Mouse (Mus musculus): ENCODE measurements around the gene Ahnak2.
A peak's percentile ranks its signal among the peaks of the same experiment; 100 is the strongest.

Gene Ahnak2

DNA sequence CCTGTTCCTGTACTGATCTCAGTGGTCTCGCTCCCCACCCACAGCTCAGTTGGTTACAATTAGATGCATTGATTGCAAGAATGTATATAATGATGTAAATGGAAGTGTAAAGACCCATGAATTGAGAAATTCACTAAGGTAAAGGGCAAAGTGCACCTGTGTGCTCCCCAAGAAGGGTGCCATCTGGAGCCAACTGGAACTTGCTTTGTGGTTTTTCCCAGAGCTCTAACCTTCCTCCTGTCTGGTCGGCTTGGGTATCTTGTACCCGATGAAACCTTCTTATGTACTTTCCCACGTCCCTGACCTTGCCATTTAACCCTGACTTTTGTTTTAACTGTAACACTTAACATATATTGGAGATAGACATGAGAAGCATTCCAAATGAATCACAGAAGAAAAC, 46.6 kb downstream of the Ahnak2 start:
- no peak for DNase-seq

DNA sequence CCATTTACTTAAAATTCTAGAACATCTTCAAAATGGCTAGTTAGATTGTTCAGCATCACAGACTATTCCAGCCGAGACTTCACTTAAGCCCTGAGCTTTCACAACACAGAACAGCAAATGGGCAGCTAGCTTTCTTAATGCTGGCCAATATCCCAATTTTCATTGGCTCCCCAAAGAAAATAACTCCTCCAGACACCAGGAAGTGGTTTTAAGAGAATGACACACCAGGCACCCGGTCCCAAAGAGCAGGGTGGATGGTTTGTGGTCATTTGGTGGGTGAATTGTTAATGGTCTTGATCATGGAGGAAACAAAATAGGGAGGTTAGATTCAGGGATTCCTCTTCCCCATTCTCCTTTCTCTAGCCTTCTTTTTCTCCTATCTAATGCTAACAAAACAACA, 50.1 kb downstream of the Ahnak2 start:
- DNase-seq = no peak

GRCm38 (mm10) chr12:112750976-112751375, 51.5 kb downstream of the Ahnak2 start:
- no peak for DNase-seq

DNA sequence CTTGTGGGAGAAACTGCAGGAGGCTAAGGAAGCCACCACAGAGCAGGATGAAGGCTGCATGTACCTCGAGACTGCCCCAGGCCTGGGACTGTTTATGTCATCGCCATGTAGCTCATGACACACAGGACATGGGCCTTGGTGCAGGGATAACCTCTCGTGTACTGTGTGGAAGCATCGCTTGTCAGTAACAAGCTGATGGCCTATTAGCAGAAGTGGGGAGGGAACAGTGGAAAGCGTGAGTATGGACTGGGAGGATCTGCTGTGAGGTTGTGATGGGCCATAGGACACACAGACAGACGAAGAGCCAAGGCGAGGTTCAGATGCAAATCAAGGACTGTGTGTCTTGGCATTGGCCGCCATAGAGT, 54.9 kb downstream of the Ahnak2 start:
- no peak for DNase-seq

GRCm38 (mm10) chr12:112746808-112747605, 55.5 kb downstream of the Ahnak2 start:
- peak; percentile 68 for DNase-seq

DNA sequence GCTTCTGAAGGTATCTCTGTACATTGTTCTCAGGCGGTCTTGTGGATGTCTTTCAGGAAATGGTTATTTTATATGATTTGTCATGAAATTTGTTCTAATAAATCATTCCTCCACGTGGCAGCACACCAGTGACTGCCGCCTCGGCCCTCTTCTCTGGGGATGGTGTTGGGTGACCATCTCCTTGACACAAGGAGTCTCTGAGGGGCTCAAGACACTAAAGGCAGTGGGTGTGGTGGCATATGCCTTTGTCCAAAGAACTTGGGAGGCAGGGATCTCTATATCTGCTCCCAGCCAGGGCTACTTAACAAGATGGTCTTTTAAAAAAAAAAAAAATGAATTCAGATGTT, 56.0 kb downstream of the Ahnak2 start:
- DNase-seq = no peak

DNA sequence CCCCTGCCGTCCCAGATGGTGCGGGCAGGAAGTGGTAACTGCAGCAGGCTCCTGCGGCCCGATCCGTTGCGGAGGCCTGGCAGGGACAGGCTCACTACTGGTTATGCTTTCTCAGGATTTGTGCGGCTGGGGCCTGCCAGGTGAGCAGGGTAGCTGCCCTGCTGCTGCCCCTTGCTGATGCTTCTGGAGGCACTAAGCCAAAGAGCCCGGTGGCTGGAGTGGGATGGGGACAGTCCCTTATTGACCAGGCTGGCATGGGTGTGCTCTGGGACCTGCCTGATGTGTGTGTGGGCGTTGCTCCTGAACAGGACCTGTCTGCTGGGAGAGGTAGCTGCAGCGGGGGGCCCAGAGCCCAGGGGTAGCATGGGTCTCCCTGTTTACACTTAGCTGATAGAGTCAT, 56.7 kb downstream of the Ahnak2 start:
- peak; percentile 45 for DNase-seq

- DNase-seq = no peak
Measured at GRCm38 (mm10) chr12:112744891-112745580, 57.4 kb downstream of the Ahnak2 start.

- DNase-seq = no peak
Measured at GRCm38 (mm10) chr12:112744211-112744610, 58.2 kb downstream of the Ahnak2 start.

- peak; percentile 90 for DNase-seq
Measured at GRCm38 (mm10) chr12:112743168-112743975, 59.1 kb downstream of the Ahnak2 start.

- DNase-seq = no peak
Measured at GRCm38 (mm10) chr12:112742768-112743167, 59.7 kb downstream of the Ahnak2 start.

- no peak for DNase-seq
Measured at GRCm38 (mm10) chr12:112739023-112739568, 63.4 kb downstream of the Ahnak2 start.

- DNase-seq = no peak
Measured at GRCm38 (mm10) chr12:112738281-112739022, 64.0 kb downstream of the Ahnak2 start.

GRCm38 (mm10) chr12:112737761-112738160, 64.7 kb downstream of the Ahnak2 start:
- no peak for DNase-seq

DNA sequence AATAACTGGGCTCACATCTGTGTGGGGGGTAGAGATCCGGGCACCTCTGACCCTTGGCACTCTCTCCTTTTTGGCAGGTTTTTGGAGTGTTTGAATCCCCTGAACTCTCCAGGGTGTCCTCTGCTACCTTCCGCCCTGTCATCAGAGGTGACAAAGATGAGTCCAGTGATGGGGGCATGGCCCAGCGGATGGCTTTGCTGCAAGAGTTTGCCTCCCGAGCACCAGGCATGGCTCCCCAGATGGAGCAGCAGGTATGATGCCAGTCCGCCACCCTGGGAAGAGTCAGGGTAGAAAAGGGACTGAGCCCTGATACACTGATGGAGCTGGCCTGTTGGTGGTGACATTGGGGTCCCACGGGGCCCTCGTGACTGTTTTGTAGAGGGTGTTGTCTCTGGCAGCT, 65.4 kb downstream of the Ahnak2 start:
- DNase-seq = no peak

- DNase-seq = no peak
Measured at GRCm38 (mm10) chr12:112736636-112736925, 65.9 kb downstream of the Ahnak2 start.

DNA sequence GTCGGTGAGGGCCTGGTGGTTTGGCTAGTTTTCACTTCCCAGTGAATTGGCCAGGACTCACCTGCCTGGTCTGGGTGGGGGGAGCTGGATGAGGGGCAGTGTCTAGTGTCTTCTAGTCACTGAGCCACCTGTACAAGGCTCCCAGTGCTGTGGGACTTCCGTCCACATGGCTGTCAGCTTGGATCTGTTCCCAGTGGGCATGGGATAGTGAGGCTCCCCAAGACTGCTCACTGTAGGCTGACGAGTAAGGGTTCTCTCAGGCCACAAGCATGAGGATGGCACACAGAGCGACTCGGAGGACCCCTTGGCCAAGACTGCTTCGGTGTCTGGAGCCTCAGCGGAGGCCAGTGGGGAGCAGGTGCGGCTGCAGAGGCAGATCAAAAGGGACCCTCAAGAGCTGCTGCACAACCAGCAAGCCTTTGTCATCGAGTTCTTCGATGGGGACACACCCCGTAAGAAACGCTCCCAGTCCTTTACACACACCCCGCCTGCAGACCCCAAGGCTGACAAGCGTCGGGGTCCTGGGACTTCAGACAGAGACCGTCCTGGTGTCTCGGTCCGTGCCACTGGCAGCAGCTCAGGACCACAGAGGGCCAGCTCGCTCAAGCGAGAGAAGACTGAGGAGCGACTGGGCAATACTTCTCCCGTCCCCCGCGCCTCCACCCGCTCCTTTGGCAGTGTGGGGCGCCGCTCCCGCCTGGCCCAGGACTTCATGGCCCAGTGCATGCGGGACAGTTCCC, 66.4 kb downstream of the Ahnak2 start:
- DNase-seq = no peak

GRCm38 (mm10) chr12:112734881-112735655, 67.4 kb downstream of the Ahnak2 start:
- DNase-seq = no peak

DNA sequence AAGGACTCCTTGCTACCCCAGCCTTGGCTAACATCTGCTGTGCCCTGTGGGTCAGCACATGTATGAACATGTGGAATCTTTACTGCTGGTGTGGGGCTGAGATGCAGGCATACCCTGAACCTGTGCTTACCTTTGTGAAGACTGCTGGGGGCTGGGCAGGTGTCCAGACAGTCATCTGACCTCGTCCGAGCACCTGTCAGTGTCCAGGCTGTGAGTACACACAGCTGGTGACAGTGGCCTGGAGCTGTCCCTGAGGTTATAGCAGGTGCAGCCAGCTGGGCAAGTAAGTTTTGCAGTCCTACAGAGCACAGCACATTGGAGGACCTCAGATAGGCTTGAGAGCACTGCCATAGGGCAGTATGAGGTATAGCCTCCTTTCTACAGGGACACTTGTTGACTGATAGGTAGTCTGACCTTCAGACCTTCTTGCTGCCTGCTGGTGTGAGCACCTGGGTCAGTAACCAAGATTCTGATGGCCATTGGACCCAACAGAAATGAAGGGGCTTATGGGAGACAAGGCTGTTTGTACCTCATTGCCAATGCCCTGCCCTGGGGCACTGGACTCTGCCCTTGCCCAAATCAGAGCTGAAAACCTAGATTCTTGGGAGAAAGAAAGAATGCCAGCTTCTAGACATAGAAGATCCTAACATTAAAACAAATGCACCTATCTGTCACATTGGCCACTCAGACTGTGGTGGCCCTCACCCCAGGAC, 68.2 kb downstream of the Ahnak2 start:
- no peak for DNase-seq

GRCm38 (mm10) chr12:112732591-112732990, 69.9 kb downstream of the Ahnak2 start:
- no peak for DNase-seq

GRCm38 (mm10) chr12:112730808-112731207, 71.6 kb downstream of the Ahnak2 start:
- DNase-seq = no peak
